Mouse (Mus musculus) bone marrow macrophage, adult 2 months (primary cell): Measurements from ENCODE around the gene Ggnbp2.

Source experiments
- CTCF ChIP-seq: IDR thresholded peaks from 2 replicates; pipeline ENCODE4 v1.5.1; 2012; ENCODE audit warnings: low read depth, mild to moderate bottlenecking, low read length, moderate library complexity
- POLR2A ChIP-seq: IDR thresholded peaks from 2 replicates; pipeline ENCODE4 v1.6.1; 2012; ENCODE audit warnings: mild to moderate bottlenecking, low read depth, low read length, borderline replicate concordance

DNA sequence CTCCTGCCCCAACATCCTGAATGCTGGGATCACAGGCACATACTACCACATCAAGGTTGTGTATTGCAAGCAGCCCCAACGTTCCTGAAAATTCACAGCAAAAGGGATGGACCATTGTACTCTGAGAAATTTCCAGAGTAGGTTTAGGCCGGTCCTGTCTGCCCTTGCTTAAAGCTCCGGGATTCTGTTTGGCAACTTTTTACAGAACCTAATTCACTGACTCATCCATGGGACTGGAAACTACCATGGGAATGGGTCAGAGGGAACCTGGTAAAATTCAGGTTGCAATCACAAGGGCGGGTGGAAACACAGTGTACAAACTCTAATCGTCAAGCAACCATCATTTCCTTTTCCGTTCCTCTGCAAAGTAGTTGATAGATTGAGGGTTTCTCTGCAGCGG lies 49.3 kb upstream of the Ggnbp2 start:
- TF ChIP-seq POLR2A: no peak
- TF ChIP-seq CTCF: no peak
